Mouse (Mus musculus): Measurements from ENCODE around the gene Commd2.

Commd2 gene

DNA sequence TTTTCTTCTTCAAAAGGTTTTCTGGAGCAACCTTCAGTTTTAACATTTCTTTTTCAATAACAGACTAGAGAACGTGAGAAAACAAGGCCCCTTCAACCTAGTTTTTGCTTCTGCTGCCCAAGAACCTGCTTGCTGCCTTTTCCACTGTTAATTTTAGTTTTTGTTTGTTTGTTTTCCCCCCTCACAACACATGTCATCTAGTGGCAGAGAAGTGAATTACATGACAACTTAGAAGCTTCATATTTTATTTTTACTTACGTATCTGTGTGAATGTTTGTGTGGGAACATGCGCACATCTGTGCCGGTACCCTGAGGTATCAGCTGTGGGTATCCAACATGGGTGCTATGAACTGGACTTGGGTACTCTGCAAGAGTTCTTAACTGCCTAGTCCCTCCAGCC lies 35.9 kb downstream of the Commd2 start:
- DNase-seq (ENCODE audit: low read depth, low spot score): no peak

DNA sequence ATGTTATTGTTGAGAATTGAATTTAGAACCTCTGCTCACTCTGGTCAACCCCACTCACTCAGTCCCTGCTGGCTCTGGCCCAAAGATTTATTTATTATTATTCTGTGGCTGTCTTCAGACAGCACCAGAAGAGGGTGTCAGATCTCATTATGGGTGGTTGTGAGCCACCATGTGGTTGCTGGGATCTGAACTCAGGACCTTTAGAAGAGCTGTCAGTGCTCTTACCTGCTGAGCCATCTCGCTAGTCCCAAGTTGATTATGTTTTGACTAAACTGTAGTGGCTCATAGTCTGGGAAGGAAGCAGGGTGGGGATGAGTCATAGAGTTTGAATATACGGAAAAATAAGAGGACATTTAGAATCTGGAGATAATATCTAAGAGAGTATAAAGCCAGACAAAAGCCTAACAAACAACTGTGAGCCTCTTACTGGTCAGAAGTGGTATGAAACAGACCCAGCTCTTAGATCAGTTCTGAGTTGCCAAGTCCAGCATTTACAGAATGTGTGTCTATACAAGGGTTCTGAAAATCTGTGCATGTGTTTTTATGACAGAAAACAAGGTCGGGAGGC lies 39.0 kb downstream of the Commd2 start:
- DNase-seq (ENCODE audit: low read depth, low spot score): no peak

DNA sequence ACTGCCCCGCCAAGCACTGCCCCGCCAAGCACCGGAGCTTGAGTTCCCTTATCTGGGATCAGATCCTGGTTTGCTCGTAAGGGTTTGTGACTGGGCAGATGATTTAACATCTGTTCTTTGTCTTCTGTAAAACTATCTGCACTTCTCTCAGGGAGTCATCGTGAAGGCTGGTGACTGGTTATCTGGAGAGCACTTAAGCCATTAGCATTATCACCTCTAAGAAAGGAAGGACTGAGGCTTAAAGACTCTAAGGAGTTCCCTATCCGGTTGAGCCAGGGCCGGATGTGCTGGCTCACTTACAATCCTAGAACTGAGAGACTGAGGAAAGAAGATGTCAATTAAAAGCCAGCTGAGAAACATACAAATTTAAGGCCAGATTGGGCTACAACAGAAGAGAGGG lies 39.7 kb downstream of the Commd2 start:
- DNase-seq (ENCODE audit: low read depth, low spot score): peak; percentile 15

GRCm38 (mm10) chr3:57604618-57605015 lies 46.9 kb downstream of the Commd2 start:
- peak; percentile 37 for DNase-seq (ENCODE audit: low read depth, low spot score)

GRCm38 (mm10) chr3:57603891-57604617 lies 47.5 kb downstream of the Commd2 start:
- no peak for DNase-seq (ENCODE audit: low read depth, low spot score)

- DNase-seq (ENCODE audit: low read depth, low spot score): no peak
Observed at GRCm38 (mm10) chr3:57602610-57603009, 48.9 kb downstream of the Commd2 start.

- DNase-seq (ENCODE audit: low read depth, low spot score): no peak
Observed at GRCm38 (mm10) chr3:57596566-57596965, 54.9 kb downstream of the Commd2 start.

- no peak for DNase-seq (ENCODE audit: low read depth, low spot score)
Observed at GRCm38 (mm10) chr3:57595506-57595905, 56.0 kb downstream of the Commd2 start.

Measured in ES-CJ7 (cell line).